Mouse (Mus musculus): ENCODE data around the gene Rhbdl2.

The Rhbdl2 gene

GRCm38 (mm10) chr4:123787191-123787985, at the start of gene Rhbdl2:
TSS of gene Rhbdl2 (plus strand) at chr4:123787874.
- peak in 1 of 2 experiments; percentile 33 for DNase-seq (ENCODE audit: low spot score in 2 of 2)

- DNase-seq (ENCODE audit: low spot score in 2 of 2), result no peak
Measured at GRCm38 (mm10) chr4:123738708-123739107, 49.0 kb upstream of the Rhbdl2 start.

GRCm38 (mm10) chr4:123742891-123743290, 44.8 kb upstream of the Rhbdl2 start:
- DNase-seq (ENCODE audit: low spot score in 2 of 2), result no peak

GRCm38 (mm10) chr4:123745221-123745775, 42.4 kb upstream of the Rhbdl2 start:
- no peak for DNase-seq (ENCODE audit: low spot score in 2 of 2)

- DNase-seq (ENCODE audit: low spot score in 2 of 2), result no peak
Measured at GRCm38 (mm10) chr4:123748726-123749415, 38.8 kb upstream of the Rhbdl2 start.

GRCm38 (mm10) chr4:123749484-123750130, 38.1 kb upstream of the Rhbdl2 start:
- peak in 1 of 2 experiments; percentile 16 for DNase-seq (ENCODE audit: low spot score in 2 of 2)

- peak; percentile 84 to 97 for DNase-seq (ENCODE audit: low spot score in 2 of 2)
Measured at GRCm38 (mm10) chr4:123750152-123750651, 37.5 kb upstream of the Rhbdl2 start, which contains the start of gene Akirin1. TSS of gene Akirin1 (minus strand) at chr4:123750345.

- peak in 1 of 2 experiments; percentile 25 for DNase-seq (ENCODE audit: low spot score in 2 of 2)
Measured at GRCm38 (mm10) chr4:123750707-123751312, 36.9 kb upstream of the Rhbdl2 start.

GRCm38 (mm10) chr4:123758306-123758705, 29.4 kb upstream of the Rhbdl2 start:
- DNase-seq (ENCODE audit: low spot score in 2 of 2), result no peak

GRCm38 (mm10) chr4:123765071-123765470, 22.6 kb upstream of the Rhbdl2 start:
- DNase-seq (ENCODE audit: low spot score in 2 of 2), result no peak

GRCm38 (mm10) chr4:123767807-123768206, 19.9 kb upstream of the Rhbdl2 start:
- no peak for DNase-seq (ENCODE audit: low spot score in 2 of 2)

GRCm38 (mm10) chr4:123768234-123768633, 19.4 kb upstream of the Rhbdl2 start:
- DNase-seq (ENCODE audit: low spot score in 2 of 2), result no peak

- no peak for DNase-seq (ENCODE audit: low spot score in 2 of 2)
Measured at GRCm38 (mm10) chr4:123792666-123793065, 5.0 kb downstream of the Rhbdl2 start.

GRCm38 (mm10) chr4:123793136-123793535, 5.5 kb downstream of the Rhbdl2 start:
- peak in 1 of 2 experiments; percentile 35 for DNase-seq (ENCODE audit: low spot score in 2 of 2)

- DNase-seq (ENCODE audit: low spot score in 2 of 2), result no peak
Measured at GRCm38 (mm10) chr4:123795057-123795456, 7.4 kb downstream of the Rhbdl2 start.

- DNase-seq (ENCODE audit: low spot score in 2 of 2), result no peak
Measured at GRCm38 (mm10) chr4:123797403-123797802, 9.7 kb downstream of the Rhbdl2 start.

- DNase-seq (ENCODE audit: low spot score in 2 of 2), result peak; percentile 67 to 83
Measured at GRCm38 (mm10) chr4:123797856-123798255, 10.2 kb downstream of the Rhbdl2 start.

GRCm38 (mm10) chr4:123803642-123804041, 16.0 kb downstream of the Rhbdl2 start:
- DNase-seq (ENCODE audit: low spot score in 2 of 2), result peak in 1 of 2 experiments; percentile 20

- DNase-seq (ENCODE audit: low spot score in 2 of 2), result no peak
Measured at GRCm38 (mm10) chr4:123808304-123808703, 20.6 kb downstream of the Rhbdl2 start.

GRCm38 (mm10) chr4:123810475-123811295, 23.0 kb downstream of the Rhbdl2 start:
- no peak for DNase-seq (ENCODE audit: low spot score in 2 of 2)
